Mouse (Mus musculus): ENCODE results near the gene Rpl38. TPM values are rescaled to one million over a fixed set of nuclear protein-coding genes. Genes with fewer than 3 reads are reported as not detected.

The Rpl38 gene
- total and polyA plus RNA-seq, 2 experiments from 2014 or later = 977 to 1,541 TPM

DNA sequence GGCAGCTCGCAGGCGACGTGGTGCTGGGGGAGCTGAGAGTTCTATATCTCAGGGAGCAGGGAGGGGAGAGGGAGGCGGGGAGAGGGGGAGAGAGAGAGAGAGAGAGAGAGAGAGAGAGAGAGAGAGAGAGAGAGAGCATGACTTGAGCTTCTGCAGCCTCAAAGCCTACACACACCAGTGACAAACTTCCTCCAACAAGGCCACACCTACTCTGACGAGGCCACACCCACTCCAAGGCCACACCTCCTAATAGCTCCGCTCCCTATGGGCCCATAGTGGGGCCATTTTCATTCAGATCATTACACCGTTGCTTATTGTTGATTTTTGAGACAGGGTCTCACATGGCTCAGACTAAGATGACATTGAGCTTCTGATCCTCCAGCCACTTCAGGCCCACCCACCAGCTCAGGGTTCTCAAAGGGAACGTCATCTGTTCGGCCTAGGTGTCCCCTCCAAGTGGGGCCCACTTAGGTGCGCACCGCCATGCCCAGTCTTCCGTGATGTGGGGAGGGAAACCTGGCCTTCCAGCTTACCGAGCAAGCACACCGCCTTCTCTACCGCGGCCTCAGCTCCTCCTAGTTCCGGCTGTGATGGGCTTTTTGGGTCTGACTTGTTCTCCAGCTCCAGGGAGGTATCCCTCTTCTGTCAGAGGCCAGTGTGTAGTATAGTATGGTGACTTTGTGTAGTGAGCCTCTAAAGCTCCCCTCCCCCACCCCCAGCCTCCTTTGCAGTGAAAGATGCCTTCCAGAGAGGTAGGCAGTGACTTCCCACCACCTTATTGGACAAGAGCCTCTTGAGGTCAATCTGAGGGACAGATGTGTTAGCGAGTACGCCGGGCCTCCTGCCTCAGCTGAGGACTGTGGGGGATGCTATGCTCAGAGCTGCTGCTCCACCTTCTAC, 15.6 kb downstream of the Rpl38 start:
- H3K4me3 ChIP-seq (ENCODE audit: low read depth, low read length) = no peak overlapping the region
- H3K4me1 ChIP-seq (ENCODE audit: insufficient read depth, low read length) = no peaks in the 10 kb centered on the region
- TF ChIP-seq CTCF (IDR thresholded peaks at IDR 0.05) = no peak
- H3K4me2 ChIP-seq (ENCODE audit: low read depth, low read length, poor library complexity, severe bottlenecking) = no peak overlapping the region
- 72% methylated on average over 20 of the region's 20 CpGs for WGBS
- no peaks in the 10 kb centered on the region for H3K27me3 ChIP-seq (ENCODE audit: insufficient read depth, low read length)
- no peak for DNase-seq (ENCODE audit: low spot score)
- H3K27ac ChIP-seq (ENCODE audit: low read depth, low read length) = no peak overlapping the region
- ATAC-seq (ENCODE audit: low FRiP score) = no peak
- H3K9me3 ChIP-seq (ENCODE audit: low read length) = no peaks in the 10 kb centered on the region
- no peaks in the 10 kb centered on the region for H3K36me3 ChIP-seq (ENCODE audit: insufficient read depth, low read length)
- no peak overlapping the region for H3K9ac ChIP-seq (replicated peaks; ENCODE audit: low read length, poor library complexity, severe bottlenecking)

DNA sequence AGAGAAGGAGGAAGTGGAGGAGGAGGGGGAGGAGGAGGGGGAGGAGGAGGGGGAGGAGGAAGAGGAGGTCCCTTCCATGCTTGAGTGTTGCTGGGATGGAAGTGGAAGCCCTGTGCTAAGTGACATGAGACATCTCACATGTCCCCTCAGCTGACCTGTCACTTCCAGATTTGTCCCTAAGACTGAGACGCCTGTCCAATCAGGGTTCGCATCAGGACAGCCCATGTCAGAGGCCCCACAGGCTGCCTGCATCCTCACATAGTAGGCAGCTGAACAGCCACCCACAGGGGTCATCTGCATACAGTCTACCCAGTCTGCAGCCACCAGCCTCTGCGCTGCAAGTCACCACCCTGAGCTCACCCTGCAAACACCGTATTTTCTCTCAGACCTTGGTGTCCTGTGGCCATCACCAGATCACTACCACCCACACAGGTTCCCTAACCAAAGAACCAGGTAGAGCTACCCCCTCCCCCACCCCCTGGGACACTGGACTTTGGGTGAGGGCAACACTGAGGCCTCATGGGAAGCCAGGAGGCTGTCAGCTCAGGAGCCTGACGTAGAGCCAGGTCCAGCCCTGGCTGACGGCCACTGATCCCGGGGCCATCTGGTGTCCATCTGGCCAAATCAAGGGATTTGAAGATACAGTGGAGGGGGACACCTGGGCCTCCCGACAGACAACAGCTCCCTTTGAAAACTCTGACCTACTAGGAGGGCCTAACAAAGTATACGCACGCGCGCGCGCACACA, 16.5 kb downstream of the Rpl38 start:
- Histone ChIP-seq H3K27me3 (ENCODE audit: insufficient read depth, low read length) (no peaks in the 10 kb centered on the region), H3K4me3 (ENCODE audit: low read depth, low read length) (no peak overlapping the region), H3K4me1 (ENCODE audit: insufficient read depth, low read length) (no peaks in the 10 kb centered on the region), H3K36me3 (ENCODE audit: insufficient read depth, low read length) (no peaks in the 10 kb centered on the region), H3K9me3 (ENCODE audit: low read length) (no peaks in the 10 kb centered on the region), H3K4me2 (ENCODE audit: low read depth, low read length, poor library complexity, severe bottlenecking) (no peak overlapping the region), H3K27ac (ENCODE audit: low read depth, low read length) (no peak overlapping the region), H3K9ac (replicated peaks; ENCODE audit: low read length, poor library complexity, severe bottlenecking) (no peak overlapping the region)
- WGBS = 66% methylated on average over 14 of the region's 14 CpGs
- DNase-seq (ENCODE audit: low spot score) = peak; percentile 75
- ATAC-seq (ENCODE audit: low FRiP score) = no peak
- TF ChIP-seq CTCF (IDR thresholded peaks at IDR 0.05) = no peak

DNA sequence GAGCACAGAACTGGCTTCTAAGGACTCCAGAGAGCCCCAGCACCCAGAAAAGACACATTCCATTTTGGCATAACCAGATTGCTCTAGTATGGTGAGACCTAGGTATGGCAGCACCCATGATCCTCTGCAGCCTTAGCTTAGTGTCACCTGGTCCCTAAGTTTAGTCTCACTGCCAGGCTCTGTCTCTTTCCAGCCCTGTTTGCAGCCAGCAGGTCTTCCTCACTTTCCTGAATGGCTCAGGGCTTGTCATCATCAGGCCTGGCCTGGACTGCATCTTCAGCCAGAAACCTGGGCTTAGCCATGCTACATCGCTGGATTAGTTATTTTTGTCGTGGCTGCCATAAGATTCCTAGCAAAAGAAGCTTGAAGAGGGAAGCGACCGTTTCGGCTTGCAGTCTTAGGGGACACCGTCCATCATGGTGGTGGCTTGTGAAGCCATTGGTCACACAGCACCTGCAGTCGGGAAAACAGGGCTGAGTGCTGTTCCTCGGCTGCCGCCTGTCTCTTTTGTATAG, 17.3 kb downstream of the Rpl38 start:
- H3K27ac ChIP-seq (ENCODE audit: low read depth, low read length) = no peak overlapping the region
- no peak overlapping the region for H3K4me3 ChIP-seq (ENCODE audit: low read depth, low read length)
- no peaks in the 10 kb centered on the region for H3K4me1 ChIP-seq (ENCODE audit: insufficient read depth, low read length)
- no peak overlapping the region for H3K9ac ChIP-seq (replicated peaks; ENCODE audit: low read length, poor library complexity, severe bottlenecking)
- H3K27me3 ChIP-seq (ENCODE audit: insufficient read depth, low read length) = no peaks in the 10 kb centered on the region
- TF ChIP-seq CTCF (IDR thresholded peaks at IDR 0.05) = no peak
- ATAC-seq (ENCODE audit: low FRiP score) (no peak), DNase-seq (ENCODE audit: low spot score) (no peak)
- no peak overlapping the region for H3K4me2 ChIP-seq (ENCODE audit: low read depth, low read length, poor library complexity, severe bottlenecking)
- H3K9me3 ChIP-seq (ENCODE audit: low read length) = no peaks in the 10 kb centered on the region
- H3K36me3 ChIP-seq (ENCODE audit: insufficient read depth, low read length) = no peaks in the 10 kb centered on the region
- WGBS = 75% methylated on average over 9 of the region's 9 CpGs

DNA sequence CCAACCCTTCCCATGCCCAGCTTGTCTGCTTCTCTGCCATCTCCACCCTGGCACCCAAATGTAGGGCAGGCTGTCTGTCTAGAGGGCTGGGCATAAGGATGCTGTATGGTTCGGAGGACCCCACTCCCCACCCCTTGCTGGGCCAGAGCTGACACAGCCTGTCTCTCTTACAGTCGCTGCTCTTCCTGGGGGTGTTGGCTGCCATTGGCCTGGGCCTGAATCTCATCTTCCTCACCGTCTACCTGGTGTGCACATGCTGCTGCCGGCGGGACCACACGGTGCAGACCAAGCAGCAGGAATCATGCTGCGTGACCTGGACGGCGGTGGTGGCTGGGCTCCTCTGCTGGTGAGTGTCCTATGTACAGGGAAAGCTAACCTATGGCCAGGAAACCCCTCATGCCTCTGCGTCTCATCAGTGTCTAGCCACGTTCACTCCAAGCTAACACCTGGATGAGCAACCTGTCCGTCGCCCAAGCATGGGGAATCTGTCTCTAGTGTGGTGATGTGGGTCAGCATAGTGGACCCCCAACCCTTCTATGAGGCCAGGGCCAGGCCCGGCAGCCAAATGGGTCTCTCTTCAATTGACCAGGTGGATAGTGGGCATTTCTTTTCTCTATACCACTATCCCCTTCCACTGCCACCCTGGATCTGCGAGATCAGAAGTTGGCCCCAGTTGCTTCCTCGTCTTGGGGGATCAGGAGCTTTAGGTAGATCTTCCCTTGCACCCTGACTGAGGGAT, 18.1 kb downstream of the Rpl38 start:
- no peak for DNase-seq (ENCODE audit: low spot score)
- WGBS = 92% methylated on average over 16 of the region's 16 CpGs

DNA sequence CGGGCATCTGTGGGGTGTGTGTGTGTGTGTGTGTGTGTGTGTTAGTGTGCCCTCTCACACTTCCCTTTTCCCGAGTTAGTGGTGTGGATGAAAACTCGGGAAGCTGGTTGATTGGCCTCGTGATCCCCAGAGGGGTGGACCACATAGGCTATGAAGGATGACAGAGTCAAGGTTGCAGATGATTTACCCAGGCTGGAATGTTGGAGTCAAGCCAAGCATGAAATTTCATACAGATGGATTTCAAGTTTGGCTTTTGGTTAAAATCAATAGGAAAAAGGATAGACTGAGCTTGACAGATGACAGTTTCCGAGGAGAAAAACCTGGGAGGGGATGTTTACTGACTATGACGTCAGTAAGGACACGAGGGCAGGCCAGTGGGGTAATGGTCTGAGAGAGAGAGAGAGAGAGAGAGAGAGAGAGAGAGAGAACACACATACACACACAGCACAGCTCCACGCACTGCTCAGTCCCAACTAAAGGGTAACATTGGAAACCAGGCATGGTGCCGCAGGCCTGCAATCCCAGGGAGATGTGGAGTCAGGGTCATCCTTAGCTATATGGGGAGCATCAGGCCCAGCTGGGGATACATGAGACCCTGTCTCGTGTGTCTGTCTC, 19.4 kb downstream of the Rpl38 start:
- DNase-seq (ENCODE audit: low spot score) (peak; percentile 27), ATAC-seq (ENCODE audit: low FRiP score) (no peak)
- H3K4me3 ChIP-seq (ENCODE audit: low read depth, low read length) = no peak overlapping the region
- 59% methylated on average over 10 of the region's 10 CpGs for WGBS
- no peak for TF ChIP-seq CTCF (IDR thresholded peaks at IDR 0.05)
- no peaks in the 10 kb centered on the region for H3K27me3 ChIP-seq (ENCODE audit: insufficient read depth, low read length)
- no peaks in the 10 kb centered on the region for H3K9me3 ChIP-seq (ENCODE audit: low read length)
- no peaks in the 10 kb centered on the region for H3K36me3 ChIP-seq (ENCODE audit: insufficient read depth, low read length)
- no peaks in the 10 kb centered on the region for H3K4me1 ChIP-seq (ENCODE audit: insufficient read depth, low read length)
- H3K9ac ChIP-seq (replicated peaks; ENCODE audit: low read length, poor library complexity, severe bottlenecking) = no peak overlapping the region
- no peak overlapping the region for H3K4me2 ChIP-seq (ENCODE audit: low read depth, low read length, poor library complexity, severe bottlenecking)
- H3K27ac ChIP-seq (ENCODE audit: low read depth, low read length) = no peak overlapping the region

More for the DNA sequence above, 18.1 kb downstream of the Rpl38 start:
- no peak overlapping the region for H3K4me2 ChIP-seq (ENCODE audit: low read depth, low read length, poor library complexity, severe bottlenecking)
- H3K9ac ChIP-seq (replicated peaks; ENCODE audit: low read length, poor library complexity, severe bottlenecking) = no peak overlapping the region
- H3K4me1 ChIP-seq (ENCODE audit: insufficient read depth, low read length) = no peaks in the 10 kb centered on the region
- TF ChIP-seq CTCF (IDR thresholded peaks at IDR 0.05) = no peak
- H3K27ac ChIP-seq (ENCODE audit: low read depth, low read length) = no peak overlapping the region
- H3K36me3 ChIP-seq (ENCODE audit: insufficient read depth, low read length) = no peaks in the 10 kb centered on the region
- ATAC-seq (ENCODE audit: low FRiP score) = no peak
- no peaks in the 10 kb centered on the region for H3K9me3 ChIP-seq (ENCODE audit: low read length)
- no peak overlapping the region for H3K4me3 ChIP-seq (ENCODE audit: low read depth, low read length)
- H3K27me3 ChIP-seq (ENCODE audit: insufficient read depth, low read length) = no peaks in the 10 kb centered on the region

Measured in midbrain, postnatal 0 days (tissue).